Mouse (Mus musculus) midbrain, embryonic 11.5 days (tissue): Measurements from ENCODE around the gene Bub1b. TPM values are rescaled to one million over a fixed set of nuclear protein-coding genes. Genes with fewer than 3 reads are reported as not detected.
A peak's percentile ranks its signal among the peaks of the same experiment; 100 is the strongest.
"Not testable (repeated sequence)": the region's sequence is repeated elsewhere in the genome, so short reads cannot be mapped to it uniquely, and the experiment has no call there.

Experiments used
- ATAC-seq: fragments of 200-750 bp; cut with Nextera tagmentation; 2 replicates; pipeline ENCODE4 v1.8.0; 2017; ENCODE audit warnings: moderate TSS enrichment, moderate library complexity; ENCODE audit not compliant: low FRiP score
- DNase-seq: peaks from one replicate; pipeline ENCODE4 v3.0.0; 2015; ENCODE audit warnings: low spot score; ENCODE audit errors: missing footprints
- H3K27ac ChIP-seq: fragments of 300-500 bp; sonication (generic); 2 replicates; pipeline ENCODE4 v1.5.1; 2014; ENCODE audit warnings: low read depth, low read length
- H3K27me3 ChIP-seq: fragments of 300-500 bp; sonication (generic); 2 replicates; pipeline ENCODE4 v1.6.1; 2014; ENCODE audit warnings: mild to moderate bottlenecking, low read length, moderate library complexity, mixed read lengths; ENCODE audit not compliant: control insufficient read depth, insufficient read depth
- H3K36me3 ChIP-seq: fragments of 300-500 bp; sonication (generic); 2 replicates; pipeline ENCODE4 v1.6.1; 2014; ENCODE audit warnings: mild to moderate bottlenecking, low read length, moderate library complexity, mixed read lengths; ENCODE audit not compliant: control insufficient read depth, insufficient read depth
- H3K4me1 ChIP-seq: fragments of 300-500 bp; sonication (generic); 2 replicates; pipeline ENCODE4 v1.6.1; 2014; ENCODE audit warnings: low read length; ENCODE audit not compliant: control insufficient read depth, insufficient read depth
- H3K4me2 ChIP-seq: fragments of 300-500 bp; sonication (generic); 2 replicates; pipeline ENCODE4 v1.6.1; 2014; ENCODE audit warnings: mild to moderate bottlenecking, moderate library complexity
- H3K4me3 ChIP-seq: fragments of 300-500 bp; sonication (generic); 2 replicates; pipeline ENCODE4 v1.5.1; 2014; ENCODE audit warnings: low read depth, low read length
- H3K9ac ChIP-seq: fragments of 300-500 bp; sonication (generic); 2 replicates; pipeline ENCODE4 v1.6.1; 2014; ENCODE audit warnings: low read length
- H3K9me3 ChIP-seq: fragments of 300-500 bp; sonication (generic); 2 replicates; pipeline ENCODE4 v1.6.1; 2016; ENCODE audit warnings: low read length; ENCODE audit not compliant: control insufficient read depth
- WGBS: fragments of 180-500 bp; shearing (Covaris S2); extraction: QIAGEN DNeasy Blood & Tissue Kit; methylation state at CpG from one replicate; pipeline ENCODE4 v1.1.7; 2014; 5-methylcytosine and 5-hydroxymethylcytosine counted together
- polyA plus RNA-seq: library from polyadenylated mRNA; unstranded; fragments of >200 nt; fragmentation: Nextera tagmentation; extraction: Ambion mirVana; gene quantifications from 2 replicates; pipeline ENCODE4 v1.2.1, GENCODE M21; 2014

The Bub1b gene
- 115 and 122 TPM in 2 replicates for polyA plus RNA-seq

- Histone ChIP-seq H3K9me3 (no peaks in the 10 kb centered on the region), H3K36me3 (peaks cover 2% of the 10 kb centered on the region), H3K27ac (no peak within 1 kb of the TSS), H3K27me3 (no peaks in the 10 kb centered on the region), H3K4me3 (peak within 1 kb of the TSS; percentile 73), H3K9ac (peak within 1 kb of the TSS; percentile 78), H3K4me1 (peaks cover 9% of the 10 kb centered on the region), H3K4me2 (peak within 1 kb of the TSS; percentile 65)
- DNase-seq (peak; percentile 99), ATAC-seq (peak; percentile 98)
- WGBS, result 6% methylated on average over 41 of the region's 41 CpGs
Measured at GRCm38 (mm10) chr2:118597673-118598568, at the start of gene Bub1b. Gene Bub1b (plus strand): TSS chr2:118598211.

- ATAC-seq (peak; percentile 28; the same call in 1 of the 2 replicates), DNase-seq (peak; percentile 94)
- peaks cover 38% of the 10 kb centered on the region for H3K4me1 ChIP-seq
Measured at GRCm38 (mm10) chr2:118548421-118549221, 49.4 kb upstream of the Bub1b start.

GRCm38 (mm10) chr2:118549507-118550473 lies 48.2 kb upstream of the Bub1b start, which contains the start of gene Bmf:
Gene Bmf (minus strand): TSS chr2:118549687.
- H3K4me2 ChIP-seq, result peak within 1 kb of the TSS; percentile 94
- no peaks in the 10 kb centered on the region for H3K27me3 ChIP-seq
- H3K9ac ChIP-seq, result peak within 1 kb of the TSS; percentile 74
- H3K4me3 ChIP-seq, result peak within 1 kb of the TSS; percentile 82
- DNase-seq (peak; percentile 99), ATAC-seq (peak; percentile 93)
- H3K36me3 ChIP-seq, result no peaks in the 10 kb centered on the region
- WGBS, result 2% methylated on average over 45 of the region's 45 CpGs
- peaks cover 28% of the 10 kb centered on the region for H3K4me1 ChIP-seq
- H3K9me3 ChIP-seq, result no peaks in the 10 kb centered on the region
- H3K27ac ChIP-seq, result 0 out of 2 replicates have a peak within 1 kb of the TSS, but pooled peaks have one; percentile 9

More at GRCm38 (mm10) chr2:118548421-118549221, 49.4 kb upstream of the Bub1b start:
- no peaks in the 10 kb centered on the region for H3K36me3 ChIP-seq
- peak overlapping the region; percentile 82 for H3K4me3 ChIP-seq
- H3K9ac ChIP-seq, result peak overlapping the region; percentile 74
- 1% methylated on average over 18 of the region's 18 CpGs for WGBS
- no peaks in the 10 kb centered on the region for H3K9me3 ChIP-seq
- H3K4me2 ChIP-seq, result peak overlapping the region; percentile 94
- no peak overlapping the region for H3K27ac ChIP-seq
- H3K27me3 ChIP-seq, result no peaks in the 10 kb centered on the region

GRCm38 (mm10) chr2:118551606-118552005 lies 46.4 kb upstream of the Bub1b start:
- no peak overlapping the region for H3K4me2 ChIP-seq

GRCm38 (mm10) chr2:118554356-118554990 lies 43.5 kb upstream of the Bub1b start:
- 0 out of 2 replicates have a peak, but pooled peaks have one; percentile 54 for ATAC-seq
- not testable (repeated sequence) for DNase-seq, H3K36me3 ChIP-seq, H3K27ac ChIP-seq, H3K9me3 ChIP-seq, H3K4me1 ChIP-seq, H3K27me3 ChIP-seq
- peak overlapping the region; percentile 42 for H3K4me2 ChIP-seq
- 60% methylated on average over 14 of the region's 17 CpGs for WGBS
- H3K9ac ChIP-seq, result peak overlapping the region; percentile 24; the same call in 1 of the 2 replicates
- H3K4me3 ChIP-seq, result peak overlapping the region; percentile 33

More at GRCm38 (mm10) chr2:118551606-118552005, 46.4 kb upstream of the Bub1b start:
- Histone ChIP-seq H3K36me3 (no peaks in the 10 kb centered on the region), H3K4me3 (no peak overlapping the region), H3K27ac (no peak overlapping the region), H3K4me1 (peaks cover 17% of the 10 kb centered on the region), H3K27me3 (no peaks in the 10 kb centered on the region), H3K9ac (no peak overlapping the region), H3K9me3 (no peaks in the 10 kb centered on the region)
- ATAC-seq, result no peak
- DNase-seq, result no peak
- WGBS, result 47% methylated on average over 2 of the region's 2 CpGs

GRCm38 (mm10) chr2:118558426-118558825 lies 39.6 kb upstream of the Bub1b start:
- DNase-seq (no peak), ATAC-seq (no peak)
- Histone ChIP-seq H3K36me3 (no peaks in the 10 kb centered on the region), H3K9ac (no peak overlapping the region), H3K9me3 (no peaks in the 10 kb centered on the region), H3K4me3 (no peak overlapping the region), H3K4me2 (no peak overlapping the region), H3K27ac (no peak overlapping the region), H3K27me3 (no peaks in the 10 kb centered on the region), H3K4me1 (no peaks in the 10 kb centered on the region)
- 89% methylated on average over 3 of the region's 3 CpGs for WGBS

- no peak overlapping the region for H3K9ac ChIP-seq
- no peaks in the 10 kb centered on the region for H3K4me1 ChIP-seq
- H3K27me3 ChIP-seq, result no peaks in the 10 kb centered on the region
- 81% methylated on average over 4 of the region's 4 CpGs for WGBS
- H3K27ac ChIP-seq, result no peak overlapping the region
- no peaks in the 10 kb centered on the region for H3K36me3 ChIP-seq
- H3K4me3 ChIP-seq, result no peak overlapping the region
- no peak overlapping the region for H3K4me2 ChIP-seq
- DNase-seq, result no peak
- no peak for ATAC-seq
- H3K9me3 ChIP-seq, result no peaks in the 10 kb centered on the region
Measured at GRCm38 (mm10) chr2:118562015-118562414, 36.0 kb upstream of the Bub1b start.

GRCm38 (mm10) chr2:118562431-118562830 lies 35.6 kb upstream of the Bub1b start:
- WGBS, result 94% methylated on average over 3 of the region's 3 CpGs
- DNase-seq, result no peak

More at GRCm38 (mm10) chr2:118562431-118562830, 35.6 kb upstream of the Bub1b start:
- Histone ChIP-seq H3K27me3 (no peaks in the 10 kb centered on the region), H3K4me1 (no peaks in the 10 kb centered on the region), H3K4me3 (no peak overlapping the region), H3K27ac (no peak overlapping the region), H3K9me3 (no peaks in the 10 kb centered on the region), H3K9ac (no peak overlapping the region), H3K4me2 (no peak overlapping the region), H3K36me3 (no peaks in the 10 kb centered on the region)
- ATAC-seq, result no peak
